Mouse (Mus musculus) ovary, postnatal 10 days (tissue): ENCODE data around the gene Ube2f.

ENCODE experiments used
- DNase-seq: peaks from one replicate; pipeline ENCODE4 v3.0.0; 2022; ENCODE audit warnings: low spot score

Gene Ube2f

GRCm38 (mm10) chr1:91297799-91298744, 48.0 kb downstream of the Ube2f start, which contains the start of gene Scly:
Scly (plus strand) TSS chr1:91298338.
- DNase-seq: peak; percentile 86

DNA sequence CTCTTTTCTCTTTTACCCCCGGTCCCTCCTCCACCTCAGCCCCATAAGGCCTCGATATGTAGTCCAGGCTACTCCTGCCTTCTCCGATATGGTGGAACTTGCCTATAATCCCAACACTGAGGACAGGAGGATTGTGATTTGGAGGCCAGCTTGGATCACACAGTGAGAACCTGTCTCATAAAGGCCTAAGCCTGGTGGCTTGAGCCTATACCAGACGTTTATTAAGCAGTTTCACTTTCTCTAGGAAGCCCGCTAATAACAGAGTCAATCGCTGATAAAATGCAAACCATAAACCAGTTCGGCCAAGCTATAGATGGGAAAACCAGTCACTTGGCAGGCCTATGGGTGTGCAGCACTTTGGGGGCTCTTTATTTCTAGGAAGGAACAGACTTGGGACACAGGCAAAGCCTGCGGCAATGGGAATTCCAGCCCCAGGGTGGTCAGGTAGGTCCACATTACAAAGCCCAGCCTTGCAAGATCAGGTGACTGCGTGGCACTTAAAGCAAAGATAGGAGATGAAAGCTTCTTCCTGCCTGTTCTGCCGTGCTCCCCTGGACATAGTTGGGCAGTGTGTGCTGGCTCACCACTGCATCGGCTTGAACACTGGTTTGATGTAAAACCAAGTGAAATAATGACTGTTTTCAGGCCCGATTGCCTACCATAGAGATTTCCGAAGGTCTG, 49.1 kb downstream of the Ube2f start:
- no peak for DNase-seq

GRCm38 (mm10) chr1:91299707-91300426, 49.8 kb downstream of the Ube2f start:
- DNase-seq: no peak

GRCm38 (mm10) chr1:91301206-91301920, 51.3 kb downstream of the Ube2f start:
- DNase-seq: no peak

- no peak for DNase-seq
These were observed 51.9 kb downstream of the Ube2f start for GRCm38 (mm10) chr1:91302021-91302420.

DNA sequence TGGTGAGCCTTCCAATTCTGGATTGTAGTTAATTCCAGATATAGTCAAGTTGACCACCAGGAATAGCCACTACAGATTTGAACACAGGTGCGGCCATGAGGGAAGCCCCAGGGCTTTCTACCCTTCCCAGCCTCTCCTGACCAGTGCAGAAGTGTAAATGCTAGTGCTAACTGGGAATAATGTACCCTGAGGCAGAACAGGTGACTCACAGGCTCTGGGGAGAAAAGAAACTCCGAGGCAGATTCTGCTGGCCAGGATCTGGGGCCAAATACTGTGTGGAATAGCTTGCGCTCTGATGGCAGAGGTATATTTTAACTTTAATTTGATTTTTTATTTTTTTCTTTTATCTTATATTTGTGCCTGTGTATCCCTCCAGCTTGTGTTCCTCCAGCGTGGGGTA, 54.5 kb downstream of the Ube2f start:
- DNase-seq: no peak

DNA sequence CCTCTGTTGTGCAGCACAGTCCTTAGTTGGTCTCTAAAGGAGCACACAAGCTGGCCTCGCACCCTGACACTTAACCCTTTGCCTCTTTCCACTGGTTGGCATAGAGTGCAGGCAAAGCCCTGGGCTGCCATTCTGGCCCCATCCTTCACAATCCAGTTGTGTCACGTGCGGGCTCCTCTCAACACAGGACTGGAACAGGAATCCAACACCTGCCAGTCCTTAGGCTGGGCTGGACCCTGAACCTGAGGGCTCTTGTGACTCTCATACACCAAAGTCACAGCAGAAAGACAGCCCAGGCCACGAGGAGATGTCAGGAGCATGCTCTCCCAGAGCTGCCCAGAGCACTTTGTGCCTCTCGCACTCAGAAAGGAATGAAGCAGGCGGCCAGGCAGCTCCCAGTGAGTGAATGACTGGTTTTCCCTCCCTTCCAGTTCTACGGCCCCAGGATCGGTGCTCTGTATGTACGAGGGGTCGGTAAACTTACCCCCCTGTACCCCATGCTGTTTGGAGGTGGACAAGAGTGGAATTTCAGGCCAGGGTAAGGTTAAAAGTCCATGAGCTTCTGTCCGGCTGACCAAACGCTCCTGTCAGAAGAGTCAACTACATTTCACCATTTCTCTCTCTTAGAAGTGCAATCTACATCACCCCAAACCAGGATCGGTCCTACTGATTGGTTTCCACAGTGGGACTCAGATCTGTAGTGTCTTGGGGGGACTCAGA, 59.4 kb downstream of the Ube2f start:
- no peak for DNase-seq

DNA sequence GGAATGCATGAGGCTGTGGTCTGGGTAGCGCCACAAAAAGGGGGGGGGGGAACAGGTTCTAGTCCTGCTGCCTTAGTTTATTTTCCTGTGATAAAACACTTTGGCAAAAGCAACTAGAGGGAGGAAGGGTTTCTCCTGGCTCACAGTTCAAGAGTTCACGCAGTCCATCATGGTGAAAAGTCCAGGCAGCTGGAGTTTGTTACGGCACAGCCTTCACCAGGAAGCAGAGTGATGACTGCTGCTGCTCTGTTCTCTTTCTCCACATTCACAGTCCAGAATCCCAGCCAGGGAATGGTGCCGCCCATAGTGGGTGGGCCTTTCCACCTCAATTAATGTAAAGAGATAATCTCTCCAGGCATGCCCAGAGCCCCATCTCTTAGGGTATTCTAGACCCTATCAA, 62.2 kb downstream of the Ube2f start:
- DNase-seq: no peak

DNA sequence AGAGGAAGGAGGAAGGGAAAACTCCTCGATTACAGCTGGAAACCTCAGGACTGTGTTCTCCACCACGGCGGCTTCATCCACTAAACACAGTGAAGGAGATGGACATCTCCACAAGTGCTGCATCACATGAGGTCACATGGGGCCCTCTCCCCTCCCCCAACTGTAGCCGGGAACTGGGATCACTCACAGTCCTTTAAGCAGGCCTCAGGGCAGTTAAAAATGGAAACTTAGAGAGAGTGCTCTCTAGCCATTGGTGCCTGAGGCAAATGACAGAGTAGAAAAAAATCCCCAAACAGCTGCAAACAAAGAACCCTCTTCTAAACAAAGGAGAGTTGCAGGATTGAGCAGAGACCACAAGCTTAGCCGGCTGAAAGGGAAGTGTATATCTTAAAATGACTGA, 63.1 kb downstream of the Ube2f start:
- no peak for DNase-seq

GRCm38 (mm10) chr1:91317656-91318055, 67.6 kb downstream of the Ube2f start:
- DNase-seq: no peak

GRCm38 (mm10) chr1:91321760-91322438, 71.8 kb downstream of the Ube2f start, which contains the start of gene Espnl:
Espnl (plus strand) TSS chr1:91322075.
- DNase-seq: no peak

GRCm38 (mm10) chr1:91324646-91325045, 74.5 kb downstream of the Ube2f start:
- no peak for DNase-seq

- DNase-seq: no peak
These were observed 75.5 kb downstream of the Ube2f start for GRCm38 (mm10) chr1:91325488-91326042.

DNA sequence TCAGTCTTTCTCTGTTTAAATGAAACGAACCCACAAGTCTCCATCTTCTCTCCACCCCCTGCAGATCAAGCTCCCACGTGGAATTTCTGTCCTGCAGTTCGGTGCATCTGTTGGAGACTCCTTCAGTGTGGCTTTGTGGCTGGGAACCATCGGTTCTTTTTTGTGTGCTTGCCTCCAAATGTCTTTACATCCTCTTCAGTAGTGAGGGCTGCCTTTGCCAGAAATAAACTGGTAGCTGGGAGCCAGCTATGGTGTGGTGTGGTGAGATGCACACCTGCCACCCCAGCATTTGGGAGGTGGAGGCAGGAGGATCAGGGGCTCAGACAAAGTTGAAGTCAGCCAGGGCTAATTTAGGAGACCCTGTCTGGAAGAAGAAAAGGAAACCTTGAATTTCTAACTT, 82.0 kb downstream of the Ube2f start:
- DNase-seq: no peak

DNA sequence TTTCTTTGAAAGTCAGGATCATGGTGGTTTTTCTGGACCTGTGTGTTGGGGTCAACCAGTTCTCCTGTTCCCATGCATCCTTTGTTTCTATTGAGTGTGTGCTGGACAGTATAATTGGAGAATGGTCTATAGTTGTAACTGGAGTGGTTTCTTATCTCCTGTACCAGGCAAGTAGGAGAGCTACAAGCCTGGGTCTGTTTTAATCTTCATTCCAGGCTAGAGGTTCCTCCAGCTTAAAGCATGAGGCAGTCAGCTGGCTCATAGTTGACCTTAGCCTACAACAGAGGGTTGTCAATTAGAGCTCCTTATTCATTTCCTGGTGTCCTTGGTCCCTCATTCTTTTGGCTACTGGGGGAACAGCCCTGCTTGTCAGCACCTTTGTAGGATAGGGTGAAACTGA, 83.5 kb downstream of the Ube2f start:
- DNase-seq: no peak

DNA sequence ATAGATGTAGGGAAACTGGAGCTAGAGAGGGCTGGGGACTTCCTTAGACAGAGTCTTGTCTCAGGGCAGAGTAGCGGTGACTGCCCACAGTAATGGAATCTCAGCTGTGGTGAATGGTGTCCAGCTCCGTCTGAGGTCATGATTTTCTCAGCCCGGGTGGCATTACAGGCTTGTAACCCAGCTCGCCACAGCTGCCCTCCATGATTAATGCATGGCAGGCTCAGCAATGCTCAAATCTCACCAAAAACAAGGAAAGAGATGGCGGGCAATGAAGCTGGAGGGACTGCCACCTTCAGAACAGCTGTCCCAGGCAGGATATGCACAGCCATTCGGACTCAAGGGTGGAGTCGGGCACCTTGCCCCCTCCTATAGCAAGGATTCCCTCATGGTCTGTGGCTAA, 87.3 kb downstream of the Ube2f start:
- DNase-seq: no peak
